In genomic region chr8:105932525-105932924, GRCm38 (mm10) we compare ENCODE assay signal across 23 mouse cellular contexts.
"Had no signal": no experiment of that assay in that cellular context is flagged by ENCODE, and none has a peak within 500 bp of the region (broad histone marks: within the 10 kb centered on the region; RNA-seq: fewer than 3 reads in every experiment).

No protein-coding gene starts in this region.

- ATAC-seq: hindbrain, postnatal 0 days; intestine, embryonic 16.5 days; liver, embryonic 12.5 days had no signal

- H3K27ac ChIP-seq: heart, embryonic 10.5 days; hindbrain, embryonic 15.5 days; hindbrain, postnatal 0 days; kidney, embryonic 15.5 days; kidney, postnatal 0 days; limb, embryonic 13.5 days; limb, embryonic 15.5 days had no signal

- H3K4me3 ChIP-seq: heart, embryonic 10.5 days; heart, embryonic 12.5 days; hindbrain, embryonic 15.5 days; kidney, embryonic 15.5 days; limb, embryonic 13.5 days; limb, embryonic 15.5 days; liver, embryonic 12.5 days had no signal

- H3K9me3 ChIP-seq: heart, embryonic 10.5 days; heart, embryonic 12.5 days; hindbrain, embryonic 15.5 days; kidney, embryonic 15.5 days; limb, embryonic 13.5 days; limb, embryonic 15.5 days; liver, embryonic 12.5 days had no signal

- H3K9ac ChIP-seq: heart, embryonic 12.5 days; hindbrain, embryonic 15.5 days; kidney, embryonic 15.5 days; limb, embryonic 13.5 days; limb, embryonic 15.5 days; liver, embryonic 12.5 days had no signal

- DNase-seq: gastrocnemius, postnatal 14 days; gastrocnemius, postnatal 36 days; heart, adult 18-20 months; heart, postnatal 10 days; heart, postnatal 36 days; kidney, adult 11 months; kidney, adult 2 months; kidney, adult 9 months; kidney, postnatal 14 days; kidney, postnatal 36 days; layer of hippocampus, adult 9-11 months; layer of hippocampus, postnatal 36 days; left cerebral cortex, postnatal 4 days had no signal

- H3K27me3 ChIP-seq: heart, embryonic 12.5 days; hindbrain, embryonic 15.5 days; kidney, embryonic 15.5 days; limb, embryonic 13.5 days; limb, embryonic 15.5 days; liver, embryonic 12.5 days had no signal

- H3K4me2 ChIP-seq: heart, embryonic 12.5 days; hindbrain, embryonic 15.5 days; kidney, embryonic 15.5 days; limb, embryonic 13.5 days; limb, embryonic 15.5 days; liver, embryonic 12.5 days had no signal
